Mouse (Mus musculus) C2C12 (cell line): ENCODE data around the gene Glb1l. TPM values are rescaled to one million over a fixed set of nuclear protein-coding genes. Genes with fewer than 3 reads are reported as not detected.
"Not testable (repeated sequence)": the region's sequence is repeated elsewhere in the genome, so short reads cannot be mapped to it uniquely, and the experiment has no call there.

Experiments
- H3K27me3 ChIP-seq: one replicate; pipeline ENCODE4 v1.6.1; 2011; ENCODE audit not compliant: control insufficient read depth, insufficient read depth, insufficient read length
- H3K36me3 ChIP-seq: one replicate; pipeline ENCODE4 v1.6.1; 2011; ENCODE audit not compliant: control insufficient read depth, insufficient read depth
- H3K4me3 ChIP-seq: one replicate; pipeline ENCODE4 v1.5.1; 2011; ENCODE audit warnings: mild to moderate bottlenecking, control low read depth; ENCODE audit not compliant: poor library complexity, insufficient read depth, severe bottlenecking
- H3K79me2 ChIP-seq: one replicate; pipeline ENCODE4 v1.6.1; 2011; ENCODE audit not compliant: control insufficient read depth, insufficient read depth
- H3K79me3 ChIP-seq: one replicate; pipeline ENCODE4 v1.6.1; 2011; ENCODE audit warnings: low read depth, control low read depth
- H3ac ChIP-seq: one replicate; pipeline ENCODE3; 2011; ENCODE audit warnings: low read depth; ENCODE audit not compliant: control insufficient read depth, insufficient read length
- CEBPB ChIP-seq: IDR thresholded peaks from one replicate; pipeline ENCODE4 v1.6.1; 2011; ENCODE audit warnings: low read depth, mild to moderate bottlenecking, control low read depth, moderate library complexity
- CTCF ChIP-seq: IDR thresholded peaks from one replicate; pipeline ENCODE4 v1.5.1; 2011; ENCODE audit not compliant: control insufficient read depth, insufficient read depth, insufficient read length
- FOSL1 ChIP-seq: IDR thresholded peaks from one replicate; pipeline ENCODE4 v1.8.0; 2011; ENCODE audit warnings: mild to moderate bottlenecking, low read length; ENCODE audit not compliant: poor library complexity, insufficient read depth, severe bottlenecking
- MAX ChIP-seq: IDR thresholded peaks from one replicate; pipeline ENCODE4 v1.6.1; 2011; ENCODE audit warnings: mild to moderate bottlenecking, control low read depth
- MYOD1 ChIP-seq: IDR thresholded peaks from one replicate; pipeline ENCODE4 v1.6.1; 2011; ENCODE audit warnings: low read depth; ENCODE audit not compliant: control insufficient read depth, insufficient read length
- MYOG ChIP-seq: IDR thresholded peaks from one replicate; pipeline ENCODE4 v1.6.1; 2011; ENCODE audit not compliant: control insufficient read depth, insufficient read length; ENCODE audit errors: extremely low read depth
- USF1 ChIP-seq: IDR thresholded peaks from one replicate; pipeline ENCODE4 v1.6.1; 2011; ENCODE audit warnings: low read depth, mild to moderate bottlenecking, control low read depth, moderate library complexity
- polyA plus RNA-seq: library from polyadenylated mRNA; unstranded; fragments of >200 nt; fragmentation: generic; extraction: Trizol; gene quantifications from one replicate; pipeline ENCODE4 v1.2.1, GENCODE M21; 2012; ENCODE audit warnings: missing spikeins

The Glb1l gene
- polyA plus RNA-seq, 1 experiment = 1.3 TPM

DNA sequence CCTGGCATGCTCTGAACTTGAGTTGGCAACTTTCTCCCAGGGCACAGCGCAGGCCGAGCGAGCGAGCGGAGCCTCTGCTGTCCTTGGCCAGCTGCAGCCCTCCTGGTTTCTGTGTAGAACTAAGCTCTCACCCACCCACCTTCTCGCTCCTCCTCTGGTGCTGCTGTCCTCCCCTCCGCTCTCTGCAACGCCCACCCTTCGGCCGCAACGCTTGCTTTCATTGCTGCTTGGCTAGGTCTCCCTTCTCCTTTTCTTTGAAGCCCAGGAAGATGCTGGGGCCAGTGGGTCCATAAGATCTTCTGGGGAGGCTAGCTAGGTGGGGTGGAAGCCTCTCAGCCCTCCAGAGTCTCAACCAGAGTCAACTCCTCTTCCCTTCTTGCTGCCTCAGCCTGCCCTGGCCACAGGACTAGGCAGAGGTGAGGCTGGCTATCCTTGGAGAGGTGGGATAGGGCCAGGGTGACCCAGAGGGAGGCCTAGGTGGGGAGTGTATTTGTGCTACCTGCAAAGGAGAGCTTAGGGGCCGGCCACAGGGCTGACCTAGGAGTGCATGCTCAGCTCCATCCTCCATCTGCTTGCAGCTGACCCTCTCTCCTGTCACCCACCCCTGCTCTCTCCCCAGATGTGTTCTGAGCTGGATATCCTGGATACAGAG, 33.7 kb upstream of the Glb1l start:
- H3K79me3 ChIP-seq = no peaks in the 10 kb centered on the region
- TF ChIP-seq USF1 = no peak
- TF ChIP-seq MAX = no peak
- no peak for TF ChIP-seq CEBPB
- TF ChIP-seq MYOD1 = no peak
- no peak for TF ChIP-seq MYOG
- TF ChIP-seq FOSL1 = no peak
- H3ac ChIP-seq = no peak overlapping the region
- H3K4me3 ChIP-seq = no peak overlapping the region
- no peaks in the 10 kb centered on the region for H3K27me3 ChIP-seq
- no peaks in the 10 kb centered on the region for H3K79me2 ChIP-seq
- H3K36me3 ChIP-seq = peaks cover 12% of the 10 kb centered on the region

DNA sequence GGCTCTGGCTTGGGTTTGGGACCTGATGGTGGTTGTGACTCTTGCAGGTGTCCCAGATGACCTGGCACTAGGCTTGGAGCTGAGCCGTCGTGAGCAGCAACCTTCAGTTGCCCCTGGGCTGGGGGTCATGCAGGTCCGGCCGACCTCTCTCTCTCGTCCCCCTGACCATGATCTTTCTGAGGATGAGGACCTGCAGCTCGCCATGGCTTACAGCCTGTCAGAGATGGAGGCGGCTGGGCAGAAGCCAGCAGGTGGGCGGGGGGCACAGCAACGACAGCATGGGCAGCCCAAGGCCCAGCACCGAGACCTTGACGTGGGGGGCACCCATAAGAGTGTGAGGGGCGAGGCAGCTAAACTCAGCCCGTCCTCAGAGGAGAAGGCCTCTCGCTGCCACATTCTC, 32.8 kb upstream of the Glb1l start:
- H3K4me3 ChIP-seq = no peak overlapping the region
- no peak overlapping the region for H3ac ChIP-seq
- peaks cover 16% of the 10 kb centered on the region for H3K36me3 ChIP-seq
- no peaks in the 10 kb centered on the region for H3K79me2 ChIP-seq
- H3K79me3 ChIP-seq = no peaks in the 10 kb centered on the region
- no peaks in the 10 kb centered on the region for H3K27me3 ChIP-seq
- TF ChIP-seq MAX (no peak), MYOG (no peak), MYOD1 (no peak), CTCF (no peak), CEBPB (no peak), USF1 (no peak), FOSL1 (no peak)

DNA sequence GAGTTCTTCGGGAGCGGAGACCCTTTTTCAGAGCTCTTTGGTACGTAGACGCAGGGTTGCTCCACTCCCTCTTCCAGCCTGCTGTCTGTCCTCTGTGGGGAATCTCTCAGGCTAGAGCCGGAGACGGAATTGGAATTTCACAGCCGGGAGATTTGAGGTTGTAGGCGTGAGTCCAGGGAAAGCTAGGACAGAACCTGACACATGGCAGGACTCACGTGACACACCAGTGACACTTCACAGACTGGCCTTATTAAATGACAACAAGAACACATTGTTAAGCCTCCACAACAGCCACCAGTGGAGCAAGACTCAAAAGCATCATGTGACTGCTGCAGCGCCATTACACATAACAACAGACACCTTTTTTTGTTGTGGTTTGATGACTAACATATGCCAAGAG, 29.0 kb upstream of the Glb1l start:
- H3K36me3 ChIP-seq = peaks cover 16% of the 10 kb centered on the region
- H3K27me3 ChIP-seq = no peaks in the 10 kb centered on the region
- peaks cover 10% of the 10 kb centered on the region for H3K79me2 ChIP-seq
- no peak overlapping the region for H3K4me3 ChIP-seq
- H3K79me3 ChIP-seq = no peaks in the 10 kb centered on the region
- no peak overlapping the region for H3ac ChIP-seq
- TF ChIP-seq MYOG (no peak), FOSL1 (no peak), CEBPB (no peak), MYOD1 (no peak), MAX (no peak), USF1 (no peak), CTCF (no peak)

DNA sequence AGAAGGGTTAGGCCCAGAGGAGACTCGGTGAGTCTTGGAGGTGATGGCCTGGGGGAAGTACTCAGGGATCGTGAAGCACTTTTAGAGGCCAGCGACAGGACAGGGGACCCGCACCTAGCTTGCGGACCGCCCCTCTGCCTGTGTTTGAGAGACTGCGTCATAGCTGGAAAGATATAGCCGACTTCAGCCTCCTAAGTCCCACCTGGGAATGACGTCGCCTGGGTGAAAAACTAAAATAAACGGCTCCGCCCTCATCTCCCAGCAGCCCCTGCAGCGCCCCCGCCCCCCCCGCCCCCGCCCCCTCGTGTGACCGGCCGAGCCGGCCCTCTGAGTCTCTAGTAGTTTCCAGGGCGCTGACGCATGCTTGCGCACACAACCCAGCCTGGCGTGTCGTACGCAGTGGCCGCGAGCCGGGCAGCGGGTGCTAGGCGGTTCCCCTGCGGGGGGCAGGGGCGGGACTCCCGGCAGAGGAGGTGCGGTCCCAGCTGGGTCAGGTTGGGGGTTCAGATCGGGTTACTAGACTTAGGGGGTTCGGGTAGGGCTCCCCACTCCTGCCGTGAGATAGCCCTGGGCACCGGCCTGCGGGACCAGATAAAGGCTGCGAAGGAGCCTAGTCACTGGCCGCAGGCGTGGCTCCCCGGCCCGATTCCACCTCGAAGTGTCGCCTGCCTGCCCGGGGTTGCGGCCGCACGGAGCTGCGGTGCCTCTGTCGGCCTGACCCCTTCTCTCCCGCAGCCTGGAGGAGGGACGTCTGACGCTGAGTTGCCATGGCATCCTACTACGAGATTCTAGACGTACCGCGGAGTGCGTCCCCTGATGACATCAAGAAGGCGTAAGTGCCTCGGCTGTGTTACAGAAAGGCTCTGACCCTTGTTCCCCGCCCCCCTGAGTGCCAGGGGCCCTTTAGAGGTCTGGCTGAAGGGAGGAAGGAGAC, 25.8 kb upstream of the Glb1l start, which contains the start of gene Dnajb2:
Gene Dnajb2 (plus strand): TSS at position 290 of the 934 bp plus-strand sequence.
- Histone ChIP-seq H3ac (peak within 1 kb of the TSS; percentile 95), H3K79me2 (peaks cover 10% of the 10 kb centered on the region), H3K27me3 (no peaks in the 10 kb centered on the region), H3K4me3 (peak within 1 kb of the TSS; percentile 63), H3K36me3 (peaks cover 16% of the 10 kb centered on the region), H3K79me3 (no peaks in the 10 kb centered on the region)
- TF ChIP-seq MYOG (no peak), CTCF (no peak), USF1 (no peak), MYOD1 (no peak), CEBPB (no peak), FOSL1 (no peak), MAX (peak; percentile 14)

DNA sequence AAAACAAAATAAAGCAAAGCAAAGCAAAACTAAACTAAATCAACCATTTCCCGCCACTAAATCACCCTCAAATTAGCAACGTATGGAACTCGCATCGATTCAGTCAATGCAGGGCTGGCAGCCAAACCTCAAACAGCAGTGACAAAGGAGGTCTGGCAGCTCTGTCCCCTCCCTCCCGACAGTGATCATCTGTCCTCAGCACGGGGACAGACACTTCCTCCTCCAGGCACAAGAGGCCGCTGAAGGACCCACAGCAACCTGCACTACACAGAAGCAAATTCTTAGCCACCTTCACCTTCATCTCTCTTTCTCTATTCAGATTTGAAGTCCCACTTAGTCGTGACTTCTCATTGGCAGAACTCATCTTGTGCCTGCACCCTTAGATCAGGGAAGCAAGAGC, 24.0 kb upstream of the Glb1l start:
- Histone ChIP-seq H3K79me3 (no peaks in the 10 kb centered on the region), H3ac (no peak overlapping the region), H3K36me3 (peaks cover 6% of the 10 kb centered on the region), H3K27me3 (no peaks in the 10 kb centered on the region), H3K4me3 (no peak overlapping the region), H3K79me2 (peaks cover 10% of the 10 kb centered on the region)
- TF ChIP-seq USF1 (no peak), CEBPB (no peak), MYOG (no peak)

DNA sequence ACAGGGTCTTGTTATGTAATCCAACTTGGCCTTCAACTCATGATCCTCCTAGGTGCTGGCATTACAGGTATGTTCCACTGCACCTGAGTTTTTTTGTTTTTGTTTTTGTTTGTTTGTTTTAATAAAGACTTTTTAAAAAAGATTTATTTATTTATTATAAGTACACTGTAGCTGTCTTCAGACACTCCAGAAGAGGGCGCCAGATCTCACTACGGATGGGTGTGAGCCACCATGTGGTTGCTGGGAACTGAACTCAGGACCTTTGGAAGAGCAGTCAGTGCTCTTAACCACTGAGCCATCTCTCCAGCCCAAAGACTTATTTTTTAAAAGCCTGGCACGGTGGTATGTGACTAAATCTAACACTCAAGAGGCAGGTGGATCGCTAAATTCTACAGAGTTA, 21.9 kb upstream of the Glb1l start:
- not testable (repeated sequence) for H3ac ChIP-seq, H3K79me2 ChIP-seq, H3K27me3 ChIP-seq, H3K4me3 ChIP-seq, H3K79me3 ChIP-seq, H3K36me3 ChIP-seq
